Mouse (Mus musculus): ENCODE results near the gene Cisd3. TPM values are rescaled to one million over a fixed set of nuclear protein-coding genes. Genes with fewer than 3 reads are reported as not detected.

Gene Cisd3
- total RNA-seq, 2 experiments from 2014 or later: 65.5 to 72.0 TPM

DNA sequence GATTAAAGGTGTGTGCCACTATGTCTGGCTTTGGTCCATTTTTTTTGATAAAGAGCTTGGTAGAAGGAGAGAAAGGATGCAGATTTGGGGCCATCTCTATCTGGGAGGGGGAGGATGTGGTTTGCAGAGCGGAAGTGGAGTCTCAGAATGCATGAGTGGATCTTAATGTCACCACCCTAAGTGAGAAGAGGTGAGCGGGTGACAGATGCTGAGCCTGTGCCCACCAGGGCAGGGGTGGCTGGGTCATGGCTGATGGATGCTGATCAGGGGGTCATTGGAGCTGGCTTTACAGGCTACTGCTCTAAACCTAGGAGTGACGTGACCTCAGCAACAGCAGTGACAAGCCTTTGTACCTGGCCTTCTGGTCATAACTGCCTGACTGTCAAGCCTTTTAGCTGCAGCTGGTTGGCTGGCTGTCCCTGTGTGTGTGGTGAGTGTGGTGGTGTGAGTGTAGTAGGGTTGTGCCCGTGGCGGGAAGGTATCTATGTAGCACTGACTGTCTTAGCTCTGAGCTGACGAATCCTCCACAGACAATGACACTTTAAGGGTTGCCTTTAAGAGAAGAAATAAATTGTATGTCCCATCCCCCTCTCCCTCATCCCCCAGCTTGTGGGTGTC is 1.5 kb upstream of the Cisd3 start:
- no peak for DNase-seq (ENCODE audit: low spot score in 2 of 2)

GRCm38 (mm10) chr11:97684766-97685165 is 860 bp upstream of the Cisd3 start:
- DNase-seq (ENCODE audit: low spot score in 2 of 2): no peak

DNA sequence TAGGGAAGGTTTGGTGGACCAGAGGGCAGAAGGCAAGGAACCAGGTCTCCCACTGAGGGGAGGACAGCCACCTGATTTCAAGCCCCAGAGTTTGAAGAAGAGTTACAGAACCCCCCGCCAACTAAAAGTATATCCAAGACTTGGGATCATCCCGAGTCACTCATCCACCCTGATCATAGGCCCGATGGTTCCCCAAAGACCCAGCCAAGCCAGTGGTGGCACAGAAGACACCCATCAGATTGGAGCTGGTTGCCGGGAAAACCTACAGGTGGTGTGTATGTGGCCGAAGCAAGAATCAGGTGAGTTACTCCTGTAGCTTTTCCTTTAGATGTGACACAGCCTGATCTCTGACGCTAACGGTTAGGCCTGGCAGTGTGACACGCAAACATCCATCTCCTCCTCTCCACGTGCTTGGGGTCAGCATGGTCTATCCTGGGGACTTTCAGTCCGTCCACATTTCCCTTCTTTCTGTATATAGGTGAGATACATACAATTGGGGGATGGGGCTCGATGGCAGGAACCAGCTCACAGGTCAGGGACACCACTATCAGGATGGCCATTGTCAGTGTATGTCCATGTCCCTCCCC is 789 bp downstream of the Cisd3 start:
- DNase-seq (ENCODE audit: low spot score in 2 of 2): no peak

GRCm38 (mm10) chr11:97687061-97687460 is 1.4 kb downstream of the Cisd3 start:
- DNase-seq (ENCODE audit: low spot score in 2 of 2): no peak

- peak; percentile 45 to 55 for DNase-seq (ENCODE audit: low spot score in 2 of 2)
Measured at GRCm38 (mm10) chr11:97689861-97690260, 4.2 kb downstream of the Cisd3 start.

- DNase-seq (ENCODE audit: low spot score in 2 of 2): no peak
Measured at GRCm38 (mm10) chr11:97694435-97694834, 8.8 kb downstream of the Cisd3 start.

- peak in 1 of 2 experiments; percentile 45 for DNase-seq (ENCODE audit: low spot score in 2 of 2)
Measured at GRCm38 (mm10) chr11:97694921-97695711, 9.5 kb downstream of the Cisd3 start.

DNA sequence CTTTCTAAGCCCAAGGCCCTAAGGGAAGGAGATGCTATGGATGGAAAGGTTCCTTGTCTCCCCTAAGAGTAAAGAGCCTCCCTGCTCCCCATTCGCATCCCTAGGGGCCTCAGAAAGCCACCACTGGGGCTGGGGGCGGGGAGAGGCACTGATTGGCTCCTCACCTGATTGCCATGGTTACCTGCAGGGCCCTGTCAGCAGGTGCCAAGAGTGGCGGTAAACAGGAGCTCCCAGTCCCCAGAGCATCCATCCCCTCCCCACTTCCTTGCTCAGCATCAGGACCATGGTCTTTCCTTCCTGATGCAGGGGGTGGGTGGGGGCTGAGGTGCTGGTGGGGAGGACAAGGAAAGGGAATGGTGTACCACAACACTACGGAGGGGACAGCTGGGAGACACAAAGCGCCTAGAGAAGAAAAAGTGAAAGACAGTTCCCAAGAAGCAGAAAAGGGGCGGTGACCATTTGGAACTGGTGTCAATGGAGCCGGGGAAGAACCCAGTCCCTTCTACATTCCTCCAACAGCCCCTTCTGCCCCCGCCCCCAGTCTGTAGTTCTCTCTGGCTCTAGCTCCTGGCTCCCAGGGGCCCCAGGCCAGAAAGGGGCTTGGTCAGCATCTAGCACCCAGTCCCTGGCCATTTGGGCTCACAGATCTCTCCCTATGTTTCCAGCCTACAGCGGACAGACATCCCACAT is 10.2 kb downstream of the Cisd3 start:
- no peak for DNase-seq (ENCODE audit: low spot score in 2 of 2)

DNA sequence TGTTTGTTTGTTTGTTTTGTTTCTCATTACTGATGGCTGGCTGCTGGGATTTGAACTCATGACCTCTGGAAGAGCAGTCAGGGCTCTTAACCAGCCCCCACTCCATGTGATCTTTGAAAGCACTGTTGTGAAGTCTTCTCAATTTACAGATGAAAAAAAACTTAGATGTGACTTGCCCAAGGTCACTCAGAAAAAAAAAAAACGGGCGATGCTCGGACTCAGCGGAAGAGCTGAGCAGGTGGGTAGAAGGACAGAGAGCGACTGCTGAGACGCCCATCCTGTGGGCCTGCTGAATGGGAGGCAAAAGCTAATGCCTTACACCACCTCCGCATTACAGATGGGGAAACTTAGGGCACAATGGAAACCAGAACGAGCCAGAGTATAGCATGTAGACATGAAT is 11.0 kb downstream of the Cisd3 start:
- no peak for DNase-seq (ENCODE audit: low spot score in 2 of 2)

GRCm38 (mm10) chr11:97697199-97697890 is 11.7 kb downstream of the Cisd3 start:
- no peak for DNase-seq (ENCODE audit: low spot score in 2 of 2)

GRCm38 (mm10) chr11:97697891-97698529 is 12.4 kb downstream of the Cisd3 start:
- DNase-seq (ENCODE audit: low spot score in 2 of 2): no peak

- peak; percentile 79 to 88 for DNase-seq (ENCODE audit: low spot score in 2 of 2)
Measured at GRCm38 (mm10) chr11:97698741-97699611, 13.3 kb downstream of the Cisd3 start.

DNA sequence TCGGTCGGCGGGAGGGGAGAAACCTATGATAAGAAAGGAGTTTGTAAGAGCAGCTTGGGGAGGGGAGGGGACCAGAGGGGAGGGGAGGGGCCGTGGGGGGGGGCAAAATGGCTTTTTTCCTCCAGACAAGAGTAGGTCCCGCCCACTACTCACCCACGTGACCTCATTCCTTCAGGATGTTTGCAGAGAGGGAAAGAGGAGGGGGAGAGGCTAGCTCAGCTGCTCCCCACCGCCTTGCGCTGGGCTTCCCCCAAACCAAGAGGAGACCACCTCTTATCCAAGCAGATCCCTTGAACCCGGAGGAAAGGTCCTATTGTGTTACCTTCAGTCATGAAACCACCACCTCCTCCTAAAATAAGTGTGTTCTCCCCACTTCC is 14.0 kb downstream of the Cisd3 start:
- peak; percentile 69 to 89 for DNase-seq (ENCODE audit: low spot score in 2 of 2)

- DNase-seq (ENCODE audit: low spot score in 2 of 2): peak; percentile 82 to 90
Measured at GRCm38 (mm10) chr11:97700003-97700745, 14.5 kb downstream of the Cisd3 start, which contains the start of gene Pcgf2. Gene Pcgf2 (minus strand): TSS chr11:97700497.

DNA sequence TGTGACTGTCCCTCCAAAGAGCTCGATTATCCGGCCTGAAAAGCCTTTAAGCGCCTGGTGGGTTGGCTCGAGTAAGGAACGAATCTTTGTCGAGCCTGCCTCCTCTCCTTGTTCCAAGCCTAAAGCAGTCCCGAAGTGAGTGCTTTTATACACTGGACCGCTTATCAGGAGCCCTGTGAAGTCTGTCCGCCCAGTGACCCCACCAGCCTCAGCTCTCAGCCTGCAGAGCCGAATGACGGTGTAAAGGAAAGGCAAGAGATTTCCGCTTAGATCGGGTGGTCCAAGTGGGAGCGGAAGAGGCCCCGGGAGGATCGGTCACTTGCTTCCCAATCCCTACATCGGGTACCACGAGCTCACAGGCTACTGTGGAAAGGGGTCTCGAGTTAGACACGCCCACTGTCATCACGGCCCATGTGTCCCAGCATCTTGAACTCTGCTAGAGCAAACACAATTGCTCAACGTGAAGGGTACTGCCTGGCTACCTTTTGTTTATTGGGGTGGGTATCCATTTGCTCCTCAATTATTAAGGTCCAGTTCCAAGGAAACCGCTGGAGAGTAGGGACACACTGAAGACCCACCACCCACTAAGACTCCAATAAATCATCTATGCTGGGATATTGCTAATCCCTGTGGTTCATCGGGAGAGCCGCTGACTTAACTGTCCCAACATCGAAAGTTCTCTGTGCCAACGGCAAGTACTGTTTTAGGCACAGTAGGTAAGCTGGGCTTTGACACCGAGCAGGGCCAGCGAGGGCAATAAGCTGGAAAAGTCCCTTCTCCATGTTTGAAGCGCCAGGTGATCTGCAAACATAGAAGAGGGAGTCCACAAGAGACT is 15.3 kb downstream of the Cisd3 start:
- peak in 1 of 2 experiments; percentile 38 for DNase-seq (ENCODE audit: low spot score in 2 of 2)

DNA sequence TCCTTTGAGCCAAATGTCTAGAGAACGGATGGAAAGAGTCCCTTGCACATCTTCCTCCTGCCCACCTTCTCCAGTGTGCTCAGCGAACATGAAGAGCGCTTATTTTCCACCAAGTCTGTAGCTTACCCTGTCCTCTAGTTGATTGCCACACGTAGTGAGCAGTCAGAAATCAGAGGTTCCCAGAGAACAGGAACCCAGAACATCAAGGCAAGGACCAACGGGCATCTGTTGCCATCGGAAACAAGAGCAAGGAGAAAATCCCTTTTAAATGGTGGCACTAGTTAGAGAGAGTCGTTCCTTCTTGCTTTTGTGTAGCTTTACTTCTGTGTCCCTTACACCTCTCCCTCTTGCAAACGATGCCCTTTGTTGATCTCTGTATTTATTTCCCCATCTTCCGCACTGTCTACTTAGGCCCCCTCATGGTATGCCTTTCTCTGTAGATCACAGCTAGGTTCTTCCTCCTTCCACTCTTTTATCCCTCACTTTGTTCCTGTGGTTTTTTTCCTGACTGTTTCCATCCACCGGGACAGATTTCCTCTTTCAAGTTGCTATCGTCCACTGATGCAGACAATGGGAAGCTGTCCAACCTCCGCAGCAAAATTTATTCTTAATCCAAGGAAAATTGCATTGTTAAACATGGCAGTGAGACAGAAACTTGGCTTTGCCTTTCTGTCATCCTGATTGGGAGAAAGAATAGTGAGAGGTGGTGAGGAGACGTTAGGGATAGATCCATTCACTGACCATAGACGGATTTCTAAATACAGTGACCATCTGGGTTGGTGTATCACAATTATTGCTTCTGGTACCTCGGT is 16.2 kb downstream of the Cisd3 start:
- DNase-seq (ENCODE audit: low spot score in 2 of 2): no peak

- DNase-seq (ENCODE audit: low spot score in 2 of 2): peak; percentile 80 to 88
Measured at GRCm38 (mm10) chr11:97702393-97702745, 16.7 kb downstream of the Cisd3 start.

Data from gastrocnemius, postnatal 4 days (tissue).